Mouse (Mus musculus): ENCODE measurements around the gene Osbpl6.
"Not testable (repeated sequence)": the region's sequence is repeated elsewhere in the genome, so short reads cannot be mapped to it uniquely, and the experiment has no call there.

Osbpl6 gene

DNA sequence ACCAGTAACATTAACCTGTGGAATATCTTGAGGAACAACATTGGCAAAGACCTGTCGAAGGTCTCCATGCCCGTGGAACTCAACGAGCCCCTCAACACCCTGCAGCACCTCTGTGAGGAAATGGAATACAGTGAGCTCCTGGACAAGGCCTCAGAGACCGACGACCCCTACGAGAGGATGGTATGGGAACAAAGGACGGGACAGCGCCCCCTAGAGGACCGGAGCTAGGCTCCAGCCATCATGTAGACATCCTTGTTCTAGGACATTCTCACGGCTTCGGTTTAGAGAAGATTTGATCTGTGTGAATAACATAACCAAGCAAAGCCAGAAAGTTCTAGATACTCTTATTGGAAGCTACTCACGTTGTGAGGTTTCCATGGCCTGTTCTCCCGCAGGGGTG is 178.8 kb downstream of the Osbpl6 start:
- peak; percentile 9 for DNase-seq

- DNase-seq: no peak
These were observed 180.6 kb downstream of the Osbpl6 start for GRCm38 (mm10) chr2:76586906-76587305.

- DNase-seq: no peak
These were observed 183.9 kb downstream of the Osbpl6 start for GRCm38 (mm10) chr2:76590221-76590620.

DNA sequence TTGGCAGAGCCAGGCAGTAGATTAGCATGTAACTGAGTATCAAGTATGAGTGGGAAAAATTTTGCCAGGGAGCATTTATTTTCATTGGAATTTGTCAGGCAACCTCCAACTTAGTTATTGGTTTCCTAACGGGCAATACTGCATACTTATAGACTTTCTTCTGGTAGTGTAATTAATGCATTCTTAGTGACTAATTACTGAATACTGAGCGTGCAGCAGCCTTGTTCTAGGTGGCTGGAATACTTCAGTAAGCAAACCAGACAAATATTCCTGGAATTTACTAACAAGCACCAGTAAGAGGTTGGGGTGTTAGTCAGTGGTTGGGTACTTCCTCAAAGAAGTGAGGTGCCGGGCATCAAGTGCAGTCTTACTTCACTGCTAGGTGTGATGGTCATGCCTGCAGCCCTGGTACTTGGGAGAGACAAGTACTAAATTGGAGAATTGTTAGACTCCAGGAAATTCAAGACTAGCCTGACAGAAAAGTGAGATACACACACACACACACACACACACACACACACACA is 186.2 kb downstream of the Osbpl6 start:
- no peak for DNase-seq

GRCm38 (mm10) chr2:76597521-76597920 is 191.2 kb downstream of the Osbpl6 start:
- DNase-seq: no peak

DNA sequence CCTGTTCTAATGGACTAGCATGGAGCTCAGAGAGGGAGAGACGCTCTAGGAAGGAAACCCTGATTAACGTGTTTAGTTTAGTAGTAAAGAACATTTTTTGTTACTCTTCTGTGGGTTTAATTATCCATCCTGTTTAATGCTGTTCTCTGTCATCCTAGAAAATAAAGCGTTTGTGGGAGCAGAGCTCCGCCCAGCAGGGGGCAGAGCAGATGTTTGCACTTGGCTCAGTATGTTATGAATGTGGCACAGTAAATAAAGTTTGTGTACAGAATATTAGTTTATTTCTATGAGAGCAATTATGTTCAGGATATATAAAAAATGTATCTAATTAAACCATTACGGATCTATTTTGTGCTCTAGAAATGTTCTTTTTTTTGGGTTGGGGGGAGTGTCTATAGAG is 192.9 kb downstream of the Osbpl6 start:
- DNase-seq: peak; percentile 40

- DNase-seq: no peak
These were observed 195.9 kb downstream of the Osbpl6 start for GRCm38 (mm10) chr2:76602256-76602655.

GRCm38 (mm10) chr2:76606704-76607103 is 200.4 kb downstream of the Osbpl6 start:
- no peak for DNase-seq

DNA sequence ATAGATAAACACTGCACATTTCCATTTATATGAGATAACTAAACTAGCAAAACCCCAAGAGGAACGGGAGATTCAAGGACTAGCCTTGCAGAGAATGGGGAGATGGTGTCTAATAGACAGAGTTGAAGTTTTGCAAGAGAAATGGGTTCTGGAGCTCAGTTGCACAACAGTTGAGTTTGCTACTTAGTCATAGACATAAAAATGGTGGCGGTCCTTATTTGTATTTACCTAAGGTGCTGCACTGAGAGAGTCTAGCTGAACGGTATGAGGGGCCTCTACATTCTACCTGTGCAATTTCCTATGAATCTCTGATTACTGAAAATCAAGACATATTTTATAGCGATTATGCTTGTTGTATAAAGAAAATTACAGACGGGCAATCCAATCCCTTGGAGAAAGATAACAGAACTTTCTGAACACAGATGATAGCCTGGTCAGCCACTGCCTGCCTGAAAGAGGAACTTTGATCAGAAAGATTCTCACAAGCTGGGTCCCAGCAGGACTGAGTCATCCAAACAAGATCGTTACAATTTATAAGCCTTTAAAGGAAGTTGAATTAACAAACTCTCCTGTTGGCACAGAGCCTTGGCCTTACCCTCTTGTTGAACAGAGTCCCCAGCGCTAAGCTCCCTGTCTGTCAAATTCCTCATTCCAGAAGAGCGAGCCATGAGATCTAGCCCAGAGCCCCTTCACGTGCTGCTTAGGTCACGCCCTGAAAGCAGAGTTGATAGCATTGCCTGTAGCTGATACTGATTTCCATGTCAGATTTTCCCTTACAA is 204.2 kb downstream of the Osbpl6 start:
- DNase-seq: no peak

DNA sequence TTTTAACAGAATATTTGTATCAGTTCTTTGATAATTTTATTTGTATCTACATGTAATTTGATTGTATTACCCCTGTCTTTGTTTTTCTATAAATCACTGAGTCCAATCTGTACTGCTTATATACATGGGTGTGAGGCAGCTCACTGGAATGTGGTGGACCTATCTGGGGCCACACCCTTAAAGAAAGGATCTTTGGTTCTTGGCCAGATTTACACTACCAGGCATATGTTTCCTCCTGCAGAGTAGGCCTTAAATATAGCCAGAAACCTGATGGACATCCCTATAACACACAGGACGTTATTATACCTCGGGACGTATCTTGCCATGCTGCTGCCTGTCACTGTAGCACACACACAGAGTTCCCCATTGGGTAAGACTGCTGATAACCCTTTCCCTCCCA is 205.7 kb downstream of the Osbpl6 start:
- DNase-seq: no peak

- DNase-seq: peak; percentile 23
These were observed 211.8 kb downstream of the Osbpl6 start for GRCm38 (mm10) chr2:76618078-76618477.

- no peak for DNase-seq
These were observed 213.9 kb downstream of the Osbpl6 start for GRCm38 (mm10) chr2:76620188-76620587.

GRCm38 (mm10) chr2:76621724-76622123 is 215.4 kb downstream of the Osbpl6 start:
- DNase-seq: no peak

GRCm38 (mm10) chr2:76622316-76622715 is 216.0 kb downstream of the Osbpl6 start:
- not testable (repeated sequence) for DNase-seq

DNA sequence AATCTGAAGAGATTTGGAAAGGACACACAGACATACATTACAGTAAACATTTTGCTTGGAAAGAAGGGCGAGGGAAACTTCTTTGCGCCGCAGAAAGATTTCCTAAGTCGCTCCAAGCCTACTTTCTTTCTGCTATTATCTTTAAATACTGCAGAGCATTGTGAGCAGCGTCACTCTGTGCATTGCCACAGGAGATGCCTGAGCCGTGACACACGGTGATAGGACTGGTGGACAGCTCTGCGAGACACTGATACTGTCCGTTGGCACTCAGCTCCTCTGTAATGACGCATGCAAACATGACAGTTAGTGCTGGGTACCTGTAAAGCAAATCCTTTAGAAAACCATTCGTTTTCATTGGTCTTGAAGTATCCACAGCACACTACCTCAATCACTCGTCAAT is 224.0 kb downstream of the Osbpl6 start:
- DNase-seq: no peak

GRCm38 (mm10) chr2:76631600-76631999 is 225.3 kb downstream of the Osbpl6 start:
- DNase-seq: no peak

DNA sequence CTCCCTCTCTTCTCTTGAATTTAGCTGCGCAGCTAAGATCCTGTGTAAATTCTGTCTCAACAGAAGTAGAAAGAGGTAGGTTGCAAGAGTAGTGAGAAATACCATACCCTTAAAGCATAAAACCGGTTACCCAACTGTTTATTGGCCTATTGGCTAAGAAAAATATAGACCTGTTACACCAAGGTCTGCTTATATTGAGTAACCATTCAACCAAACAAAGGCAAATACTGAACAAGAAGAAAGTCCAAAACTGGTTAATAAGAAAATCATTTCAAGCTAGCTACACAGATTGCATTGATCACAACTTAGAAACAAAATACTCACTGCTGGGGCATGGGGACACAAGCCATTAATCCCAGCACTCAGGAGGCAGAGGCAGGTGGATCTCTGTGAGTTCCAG is 233.3 kb downstream of the Osbpl6 start:
- DNase-seq: no peak

GRCm38 (mm10) chr2:76643801-76644200 is 237.5 kb downstream of the Osbpl6 start:
- no peak for DNase-seq

GRCm38 (mm10) chr2:76647441-76647869 is 241.1 kb downstream of the Osbpl6 start:
- DNase-seq: no peak

DNA sequence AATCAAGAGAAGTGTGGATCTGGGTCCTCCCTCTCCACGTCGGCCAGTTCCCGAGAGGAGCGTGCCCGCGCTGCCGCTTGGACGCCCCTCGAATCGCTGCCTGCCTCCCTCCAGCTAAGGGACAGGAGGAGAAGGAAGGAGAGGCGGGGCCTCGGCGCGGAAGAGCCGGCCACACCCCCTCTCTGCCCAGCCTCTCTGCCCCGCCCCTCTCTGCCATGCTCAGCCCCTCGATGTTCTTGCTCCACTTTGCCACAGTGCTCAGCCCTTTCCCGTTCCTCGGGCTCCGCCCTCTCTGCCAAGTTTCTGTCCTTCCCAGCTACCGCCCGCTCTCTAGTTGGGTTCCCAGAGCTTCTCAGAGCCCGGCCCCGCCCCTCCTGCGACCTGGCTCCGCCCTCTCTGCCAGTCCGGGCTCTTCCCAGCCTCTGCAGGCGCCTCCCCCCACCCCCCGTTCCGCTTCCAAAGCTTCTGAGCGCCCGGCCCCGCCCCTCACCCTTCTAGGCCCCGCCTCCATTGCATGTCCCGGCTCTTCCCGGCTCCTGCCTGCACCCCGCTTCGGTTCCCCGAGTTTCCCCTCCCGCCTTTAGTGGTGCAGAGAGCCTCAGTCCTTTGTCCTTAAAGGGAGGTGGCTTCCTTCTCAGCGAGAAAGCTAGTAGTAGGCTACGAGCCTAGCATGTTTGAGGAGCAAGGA is 241.7 kb downstream of the Osbpl6 start, which contains the start of the genes Prkra and Pjvk:
Prkra (minus strand) TSS at position 133 of the 688 bp plus-strand sequence.
Pjvk (plus strand) TSS at position 594 of the 688 bp plus-strand sequence.
- DNase-seq: peak; percentile 96

DNA sequence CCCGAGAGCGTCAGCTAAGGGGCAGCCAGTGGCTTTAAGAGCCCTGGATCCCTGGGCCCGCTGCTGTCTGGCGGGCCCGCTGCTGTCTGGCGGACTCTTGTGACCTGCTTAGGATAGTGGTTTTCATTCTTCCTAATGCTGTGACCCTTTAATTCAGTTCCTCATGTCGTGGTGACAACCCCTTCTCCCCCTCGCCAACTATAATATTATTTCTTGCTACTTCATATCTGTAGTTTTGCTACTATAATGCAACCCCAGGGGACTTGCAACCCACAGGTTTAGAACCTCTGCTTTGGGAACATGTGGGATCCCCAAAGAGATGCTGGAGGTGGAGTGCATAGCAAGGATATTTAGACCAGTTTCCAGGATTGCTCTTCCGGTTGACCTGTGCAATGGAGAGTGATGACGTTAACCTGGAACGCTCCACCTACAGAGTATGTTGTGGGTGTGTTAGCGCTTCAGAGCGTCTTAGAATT is 242.4 kb downstream of the Osbpl6 start:
- DNase-seq: no peak
